In the genomic region with DNA sequence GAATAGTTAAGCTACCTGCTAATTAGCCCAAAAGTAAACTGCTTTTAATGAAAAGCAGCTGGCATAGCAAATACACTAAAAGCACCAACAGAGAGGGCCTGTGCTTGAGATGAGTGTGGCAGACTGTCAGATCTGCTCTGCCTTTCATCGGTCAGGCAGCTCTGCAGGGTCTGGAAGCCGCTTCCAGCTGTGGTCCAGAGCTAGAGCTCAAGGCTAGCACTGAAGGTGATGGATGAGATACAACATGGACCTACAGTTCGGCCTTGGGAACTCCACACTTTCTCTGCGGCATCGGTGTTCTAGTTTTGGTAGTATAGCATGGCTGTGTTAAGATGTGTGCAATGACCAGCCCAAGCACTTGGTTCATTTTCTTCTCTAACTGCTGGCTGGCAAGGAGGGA, we compare ENCODE assay signal across 19 mouse cellular contexts. TPM values are rescaled to one million over a fixed set of nuclear protein-coding genes. Genes with fewer than 3 reads are reported as not detected.
DNase-seq lines count a peak whose midpoint lies in the region; ATAC-seq and TF ChIP-seq lines count a peak whose summit lies in the region.
"Had no signal": no experiment of that assay in that cellular context is flagged by ENCODE, and none has a peak within 500 bp of the region (broad histone marks: within the 10 kb centered on the region; RNA-seq: fewer than 3 reads in every experiment).

No protein-coding gene starts in this region.

- peak; percentile 48 for DNase-seq in adrenal gland, adult 2 months
- DNase-seq in adrenal gland, postnatal 4 days (ENCODE audit: low spot score in 2 of 2): no peak
- no peak for DNase-seq in lung, embryonic 14.5 days
- DNase-seq in lung, postnatal 36 days: no peak
- DNase-seq in hindlimb bud, embryonic 11.5 days (ENCODE audit: extremely low spot score, low read depth, low spot score): peak; percentile 18
- no peak for DNase-seq in urinary bladder, adult 18-20 months (ENCODE audit: low spot score in 2 of 2)
- DNase-seq in kidney, postnatal 10 days: no peak
- DNase-seq: cerebellum, adult 11 months; cerebellum, postnatal 14 days; gastrocnemius, postnatal 36 days; heart, postnatal 10 days; kidney, adult 11 months; kidney, postnatal 14 days; midbrain, embryonic 14.5 days had no signal

- no peak overlapping the region for H3K27ac ChIP-seq in lung, embryonic 14.5 days (ENCODE audit: low read depth)
- H3K27ac ChIP-seq: hindbrain, embryonic 14.5 days; left cerebral cortex, adult 2 months; neural tube, embryonic 15.5 days had no signal

- TF ChIP-seq CTCF in lung, embryonic 14.5 days (IDR thresholded peaks at IDR 0.05; ENCODE audit: low read depth): no peak

- ATAC-seq in lung, embryonic 14.5 days (ENCODE audit: insufficient read depth): peak; percentile 47; the same call in 1 of the 2 replicates
- ATAC-seq in CD4-positive, CD25-positive, alpha-beta regulatory T cell, adult 4 months: no peak

- WGBS in lung, embryonic 14.5 days: 49% methylated on average over 5 of the region's 5 CpGs

- H3K4me3 ChIP-seq in lung, embryonic 14.5 days (ENCODE audit: low read depth, low read length): no peak overlapping the region
- H3K4me3 ChIP-seq: left cerebral cortex, adult 2 months; myocyte; neural tube, embryonic 15.5 days had no signal

- H3K36me3 ChIP-seq in lung, embryonic 14.5 days (ENCODE audit: insufficient read depth): 0 out of 2 replicates have a peak, but pooled peaks cover 7% of the 10 kb centered on the region

- H3K4me2 ChIP-seq in lung, embryonic 14.5 days: no peak overlapping the region
- H3K4me2 ChIP-seq: hindbrain, embryonic 14.5 days; neural tube, embryonic 15.5 days had no signal

- H3K27me3 ChIP-seq in lung, embryonic 14.5 days (ENCODE audit: insufficient read depth, low read length): no peaks in the 10 kb centered on the region
- H3K27me3 ChIP-seq: neural tube, embryonic 15.5 days had no signal

- no peak overlapping the region for H3K9ac ChIP-seq in lung, embryonic 14.5 days
- H3K9ac ChIP-seq: hindbrain, embryonic 14.5 days; neural tube, embryonic 15.5 days had no signal

- no peaks in the 10 kb centered on the region for H3K4me1 ChIP-seq in lung, embryonic 14.5 days (ENCODE audit: insufficient read depth)
- H3K4me1 ChIP-seq: neural tube, embryonic 15.5 days had no signal

- H3K9me3 ChIP-seq in lung, embryonic 14.5 days (ENCODE audit: low read depth, low read length): no peaks in the 10 kb centered on the region
- H3K9me3 ChIP-seq: neural tube, embryonic 15.5 days had no signal

RNA-seq across cellular contexts. Expression of gene Gpr161, which starts 32.2 kb away (rescaled TPM):
- 1 to 10 TPM in 1 of 2 experiments, under 1 TPM in 1; 0.58 to 1.1 TPM for total RNA-seq in adrenal gland, adult 2 months (2021)
- polyA plus RNA-seq in adrenal gland, adult 2 months (2012; rRNA removed): 0.71 and 0.75 TPM in 2 replicates
- 1 to 10 TPM; 4.2 to 5.6 TPM for total RNA-seq in adrenal gland, postnatal 4 days (2021)
- polyA plus RNA-seq in lung, embryonic 14.5 days (2014; fragmentation: Nextera tagmentation; extraction: Ambion mirVana): 1.4 TPM in 2 replicates
- under 1 TPM in 1 of 2 experiments, not detected in 1; 0.09 TPM for polyA plus RNA-seq in CD4-positive, CD25-positive, alpha-beta regulatory T cell, adult 4 months (2017; shearing (Covaris generic))

Comparison
In these comparisons a context has a peak if more than half of its experiments do, and no peak if none do; other contexts are left out.
1. DNase-seq: peak in adrenal gland, adult 2 months (single experiment) and hindlimb bud, embryonic 11.5 days (single experiment); none in adrenal gland, postnatal 4 days (0 of 2), lung, embryonic 14.5 days (single experiment), lung, postnatal 36 days (single experiment), urinary bladder, adult 18-20 months (0 of 2) and kidney, postnatal 10 days (single experiment).